Mouse (Mus musculus) embryo, embryonic 11.5 days (tissue): Measurements from ENCODE around the gene Fbn1.

Experiments used
- DNase-seq: peaks from one replicate; pipeline ENCODE4 v3.0.0-alpha.2; 2012; ENCODE audit warnings: low read depth, low spot score

Gene Fbn1

GRCm38 (mm10) chr2:125394428-125395101, 113.2 kb downstream of the Fbn1 start:
- no peak for DNase-seq

- no peak for DNase-seq
Measured at GRCm38 (mm10) chr2:125391582-125391981, 116.2 kb downstream of the Fbn1 start.

GRCm38 (mm10) chr2:125389796-125390195, 118.0 kb downstream of the Fbn1 start:
- DNase-seq: no peak

GRCm38 (mm10) chr2:125386221-125386965, 121.4 kb downstream of the Fbn1 start:
- DNase-seq: no peak

DNA sequence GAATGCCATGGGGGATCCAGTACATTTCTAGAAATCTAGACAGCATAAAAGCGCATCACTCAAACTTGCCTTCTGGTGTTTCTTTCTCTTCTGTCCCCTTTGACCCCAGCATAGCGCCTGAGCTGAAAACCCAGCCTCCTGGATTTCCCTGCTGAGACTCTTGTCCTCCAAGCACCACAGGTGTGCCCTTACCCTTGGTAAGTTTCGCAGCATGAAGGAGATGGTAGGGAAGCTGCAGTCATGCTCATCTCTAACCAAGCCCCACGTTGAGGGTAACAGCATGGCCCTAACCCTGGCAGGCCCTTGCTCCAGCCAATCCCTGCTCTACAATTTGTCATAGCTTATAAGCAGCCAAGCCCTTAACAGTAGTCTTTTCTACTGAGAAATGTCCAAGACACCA, 122.9 kb downstream of the Fbn1 start:
- DNase-seq: no peak

DNA sequence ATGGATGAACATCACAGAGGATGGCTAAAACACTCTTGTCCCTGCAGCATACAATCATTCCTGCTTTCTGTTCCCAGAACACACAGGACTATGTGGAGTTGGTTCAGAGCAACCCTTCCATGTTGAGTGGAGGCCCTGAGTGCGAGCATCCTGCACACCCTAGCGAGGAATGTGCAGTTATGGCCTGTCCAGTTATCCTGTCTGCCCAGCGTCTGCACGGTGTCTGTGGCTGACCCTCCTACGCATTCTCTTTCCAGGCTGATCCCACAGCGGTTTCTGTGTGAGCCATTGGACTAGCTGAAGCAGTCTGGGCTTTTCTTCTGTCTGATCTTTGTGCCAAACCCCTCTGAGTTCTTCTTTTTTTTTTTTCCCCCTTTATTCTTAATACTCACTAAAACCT, 123.4 kb downstream of the Fbn1 start:
- DNase-seq: no peak

DNA sequence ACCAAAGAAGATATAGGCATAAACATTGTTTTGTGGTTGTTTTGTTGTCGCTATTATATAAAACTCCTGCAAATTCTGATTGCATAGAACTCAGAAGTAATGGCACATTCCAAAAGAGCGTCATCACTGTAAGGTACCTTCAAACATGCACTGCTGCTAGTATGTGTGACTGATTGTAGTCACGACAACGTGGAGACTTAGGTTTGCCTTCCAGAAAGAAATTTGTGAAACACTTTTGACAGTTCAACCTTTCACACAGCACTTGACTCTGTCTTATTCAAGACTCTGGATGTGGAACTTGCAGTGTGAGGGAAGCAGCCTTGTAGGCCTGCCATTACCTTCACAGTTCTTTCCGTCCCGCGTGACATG, 124.5 kb downstream of the Fbn1 start:
- no peak for DNase-seq

GRCm38 (mm10) chr2:125382613-125383272, 125.0 kb downstream of the Fbn1 start:
- no peak for DNase-seq

GRCm38 (mm10) chr2:125380086-125380485, 127.7 kb downstream of the Fbn1 start:
- DNase-seq: no peak

DNA sequence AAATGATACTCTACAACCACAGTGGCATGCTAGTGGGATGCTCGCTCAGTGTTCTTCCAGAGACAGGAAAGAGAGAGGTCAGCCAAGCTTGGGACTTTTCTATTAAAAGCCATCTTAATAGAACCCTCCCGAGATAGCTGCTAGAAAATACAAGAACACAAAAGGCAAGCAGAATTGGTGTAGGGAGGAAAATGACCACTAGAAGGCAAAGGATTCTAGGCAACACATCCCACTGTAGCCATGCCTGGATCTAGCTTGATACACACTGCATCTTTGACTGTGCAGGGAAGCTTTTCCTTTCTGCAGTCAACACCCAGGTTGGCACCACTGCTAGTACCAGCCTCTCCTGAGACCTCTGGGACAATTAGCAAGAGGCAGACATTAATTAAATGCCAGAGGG, 128.6 kb downstream of the Fbn1 start:
- no peak for DNase-seq

DNA sequence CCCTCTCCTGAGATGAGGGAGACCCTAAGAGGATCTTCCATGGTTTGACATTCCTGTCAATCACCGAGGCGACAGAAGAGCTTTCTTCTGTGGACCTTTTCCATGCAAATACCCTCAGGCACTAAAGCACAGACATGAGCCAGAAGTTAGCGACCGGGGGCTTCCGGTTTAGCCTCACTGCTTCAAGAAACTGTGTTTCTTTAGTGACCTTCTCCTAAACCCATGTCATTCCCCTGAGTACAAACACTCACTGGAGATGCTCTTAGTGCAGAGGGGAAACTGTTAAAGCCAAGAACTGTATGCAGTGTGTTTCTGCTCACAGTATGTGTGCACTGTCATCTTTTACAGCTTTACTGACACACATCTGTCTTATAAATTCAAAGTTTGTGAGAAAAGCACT, 131.9 kb downstream of the Fbn1 start:
- DNase-seq: no peak

DNA sequence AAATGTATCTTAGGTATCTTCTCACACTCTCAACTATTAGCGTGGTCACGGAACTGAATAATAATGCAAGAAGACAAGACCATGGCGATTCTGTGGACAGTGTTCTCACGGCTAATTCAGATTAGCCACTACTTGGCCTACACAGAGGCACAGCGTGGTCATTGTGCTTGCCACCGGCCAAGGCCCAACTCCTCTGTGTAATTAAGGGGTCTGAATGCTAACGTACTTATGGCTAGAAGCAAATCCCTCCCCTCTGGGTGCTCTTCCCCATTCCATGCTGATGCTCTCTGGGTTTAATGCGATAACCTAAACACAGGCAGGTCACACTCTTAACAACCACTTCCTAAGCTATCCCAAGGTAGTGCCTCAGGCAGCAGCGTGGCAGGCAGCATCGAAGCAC, 132.5 kb downstream of the Fbn1 start:
- DNase-seq: no peak

- no peak for DNase-seq
Measured at GRCm38 (mm10) chr2:125369666-125370065, 138.1 kb downstream of the Fbn1 start.

- no peak for DNase-seq
Measured at GRCm38 (mm10) chr2:125368616-125369015, 139.2 kb downstream of the Fbn1 start.

DNA sequence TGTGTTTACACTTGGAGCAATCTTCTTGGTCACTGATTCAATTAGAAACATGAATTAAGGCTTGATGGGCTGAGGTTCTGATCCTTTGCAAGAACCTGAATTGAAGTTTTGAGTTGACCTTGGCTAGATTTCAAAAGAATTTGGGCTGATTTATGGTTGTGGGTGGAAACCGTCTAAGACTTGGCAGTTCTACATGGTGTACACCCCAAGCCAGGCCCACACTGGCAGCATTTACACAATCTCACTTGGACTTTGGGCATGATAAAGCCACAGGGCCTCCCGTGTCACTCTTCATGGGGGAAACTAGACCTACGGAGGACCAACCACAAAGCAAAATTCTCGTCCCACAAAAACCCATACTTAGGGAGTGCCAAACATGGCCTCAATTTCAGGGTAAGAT, 146.1 kb downstream of the Fbn1 start:
- no peak for DNase-seq

DNA sequence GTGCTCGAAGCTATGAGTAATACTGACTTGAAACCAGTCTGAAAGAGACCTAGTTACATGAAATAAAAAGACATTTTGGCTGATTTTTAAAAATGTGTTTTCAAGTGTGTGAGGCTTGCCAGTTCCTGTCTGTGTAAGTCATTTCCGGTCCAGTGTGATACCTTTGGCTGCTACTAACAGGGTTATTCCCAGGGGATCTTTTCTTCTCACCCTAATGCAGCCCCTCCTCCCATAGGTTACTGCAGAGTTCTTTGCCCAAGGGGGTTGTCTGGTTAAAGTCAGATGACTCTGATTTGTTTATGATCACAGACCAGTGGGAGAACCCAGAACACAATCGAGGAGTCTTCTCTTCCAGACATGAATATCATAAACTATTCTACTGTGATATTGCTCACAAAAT, 151.3 kb downstream of the Fbn1 start:
- no peak for DNase-seq

- DNase-seq: no peak
Measured at GRCm38 (mm10) chr2:125356068-125356467, 151.7 kb downstream of the Fbn1 start.

DNA sequence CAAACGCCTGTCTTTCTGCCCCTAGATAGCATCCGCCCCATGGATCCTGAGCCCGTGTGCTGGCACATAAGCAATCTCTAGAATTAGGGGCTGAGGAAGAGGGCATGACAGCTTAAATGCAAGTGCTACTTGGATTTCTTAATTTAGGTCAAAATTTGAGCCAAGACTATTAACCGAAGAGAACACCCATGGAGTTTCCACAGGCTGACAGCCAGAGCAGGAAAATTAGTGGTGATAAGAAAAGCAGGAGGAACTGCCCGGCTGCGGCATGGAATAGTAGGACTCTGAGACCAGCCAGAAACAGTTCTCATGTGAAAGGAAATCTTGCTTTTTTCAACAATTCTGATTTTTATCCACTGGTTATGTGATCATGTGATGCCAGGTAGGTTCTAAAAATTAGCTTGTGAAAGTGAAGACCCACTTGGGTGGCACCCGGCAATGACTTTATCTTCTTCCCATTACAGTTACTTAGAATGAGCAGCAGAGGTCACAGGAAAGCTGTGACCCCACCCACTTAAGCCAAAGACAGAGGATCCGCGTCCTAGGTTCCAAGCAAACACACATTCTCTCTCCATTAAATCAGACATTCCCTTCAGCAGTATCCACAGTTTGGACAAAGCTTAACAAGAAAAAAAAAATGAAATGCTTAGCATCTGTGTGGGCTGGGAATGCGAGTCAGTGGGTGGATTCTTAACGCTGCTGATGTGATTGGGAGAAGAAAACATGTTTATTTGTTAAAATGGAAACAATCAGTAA, 152.4 kb downstream of the Fbn1 start:
- no peak for DNase-seq

- no peak for DNase-seq
Measured at GRCm38 (mm10) chr2:125354587-125354986, 153.2 kb downstream of the Fbn1 start.

DNA sequence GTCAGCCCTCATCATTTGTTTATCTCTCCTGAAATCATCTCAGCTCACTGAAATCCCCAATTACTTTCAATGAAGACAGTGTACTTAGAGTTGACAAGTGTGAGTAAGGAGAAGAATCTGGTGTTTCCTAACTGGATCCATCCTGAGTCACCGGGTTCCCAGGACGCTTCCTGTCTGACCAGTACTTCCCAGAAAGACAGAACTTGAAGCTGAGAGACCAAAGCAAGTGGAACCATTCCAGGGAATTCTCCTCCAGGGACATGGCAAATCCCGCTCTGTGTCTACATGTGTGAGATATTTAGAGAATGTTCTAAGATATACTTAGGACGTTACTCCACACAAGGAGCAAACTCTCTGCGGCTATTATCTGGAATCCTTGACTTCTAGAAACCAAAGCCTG, 158.6 kb downstream of the Fbn1 start:
- no peak for DNase-seq

DNA sequence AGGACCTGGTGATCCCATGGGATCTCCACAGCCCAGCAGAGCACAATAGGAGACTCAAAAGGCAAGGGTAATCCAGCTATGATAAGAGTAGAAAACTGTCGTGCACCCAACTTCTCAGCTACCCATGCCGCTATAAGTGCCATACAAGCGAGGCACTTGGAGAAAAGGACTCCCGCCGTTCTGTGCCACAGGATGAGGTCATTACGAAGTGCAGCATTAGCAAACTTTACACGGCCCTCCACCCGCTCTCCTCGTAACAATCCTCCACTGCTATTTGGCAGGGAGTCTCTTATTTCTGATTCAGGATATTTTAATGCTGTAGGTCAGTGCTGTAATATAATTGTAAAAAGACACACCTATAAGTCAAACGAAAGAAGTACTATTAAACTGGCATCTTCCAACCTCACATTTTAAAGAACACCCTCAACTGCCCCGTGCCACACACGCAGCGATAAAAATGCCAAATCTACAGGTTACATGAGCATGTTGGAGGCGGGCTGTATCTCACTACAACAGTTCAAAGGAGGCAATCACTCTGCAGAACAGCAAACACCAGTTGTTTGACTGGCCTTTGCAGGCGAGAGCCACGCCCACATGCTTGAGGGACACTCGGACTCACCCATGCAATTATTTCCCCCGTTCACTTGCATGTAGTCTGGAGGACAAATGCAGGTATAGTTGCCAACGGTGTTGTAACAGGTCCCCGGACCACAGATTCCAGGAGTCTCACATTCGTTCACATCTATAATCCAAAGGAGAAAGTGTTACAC, 165.4 kb downstream of the Fbn1 start:
- DNase-seq: no peak
